Mouse (Mus musculus) liver, adult 2 months (tissue): ENCODE measurements around the gene Iglon5.

ENCODE experiments used
- CTCF ChIP-seq: fragments of 200-500 bp; IDR thresholded peaks from 2 replicates; pipeline ENCODE4 v1.5.1; 2011; ENCODE audit warnings: low read depth, low read length, control low read depth
- POLR2A ChIP-seq: fragments of 200-500 bp; IDR thresholded peaks from 2 replicates; pipeline ENCODE4 v1.6.1; 2011; ENCODE audit warnings: low read length, control low read depth; ENCODE audit not compliant: insufficient read depth; ENCODE audit errors: extremely low read depth

- TF ChIP-seq CTCF (peak; percentile 60), POLR2A (no peak)
These were observed 5.6 kb upstream of the Iglon5 start for GRCm38 (mm10) chr7:43495343-43496021.
